Mouse (Mus musculus): ENCODE results near the gene Actr5.

DNA sequence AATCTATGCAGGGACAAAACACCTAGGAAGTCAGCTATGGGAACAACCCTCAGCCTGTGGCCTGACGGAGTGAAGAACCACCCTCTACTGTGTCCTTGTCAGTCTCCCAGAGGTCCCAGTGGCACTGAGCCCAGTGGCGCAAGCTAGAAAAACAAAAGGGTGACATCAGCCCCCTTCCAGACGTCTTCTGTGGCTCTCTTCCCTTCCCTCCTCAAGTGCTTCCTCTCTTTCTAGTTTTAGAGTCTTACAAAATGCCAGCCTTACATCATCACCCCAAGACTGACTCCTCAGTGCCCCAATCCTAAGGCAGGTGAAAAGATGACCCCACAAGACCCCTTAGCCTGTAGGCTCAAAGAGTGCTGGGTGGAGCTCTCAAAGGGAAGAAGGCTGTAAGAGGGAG lies 34.2 kb upstream of the Actr5 start:
- TF ChIP-seq POLR2A (IDR thresholded peaks at IDR 0.05; ENCODE audit: low read depth, low read length) (no peak), CTCF (IDR thresholded peaks at IDR 0.05; ENCODE audit: extremely low read depth, insufficient read length, insufficient replicate concordance, low read depth, low read length) (no peak)
